Mouse (Mus musculus): Measurements from ENCODE around the gene Plxdc1.

Gene Plxdc1

DNA sequence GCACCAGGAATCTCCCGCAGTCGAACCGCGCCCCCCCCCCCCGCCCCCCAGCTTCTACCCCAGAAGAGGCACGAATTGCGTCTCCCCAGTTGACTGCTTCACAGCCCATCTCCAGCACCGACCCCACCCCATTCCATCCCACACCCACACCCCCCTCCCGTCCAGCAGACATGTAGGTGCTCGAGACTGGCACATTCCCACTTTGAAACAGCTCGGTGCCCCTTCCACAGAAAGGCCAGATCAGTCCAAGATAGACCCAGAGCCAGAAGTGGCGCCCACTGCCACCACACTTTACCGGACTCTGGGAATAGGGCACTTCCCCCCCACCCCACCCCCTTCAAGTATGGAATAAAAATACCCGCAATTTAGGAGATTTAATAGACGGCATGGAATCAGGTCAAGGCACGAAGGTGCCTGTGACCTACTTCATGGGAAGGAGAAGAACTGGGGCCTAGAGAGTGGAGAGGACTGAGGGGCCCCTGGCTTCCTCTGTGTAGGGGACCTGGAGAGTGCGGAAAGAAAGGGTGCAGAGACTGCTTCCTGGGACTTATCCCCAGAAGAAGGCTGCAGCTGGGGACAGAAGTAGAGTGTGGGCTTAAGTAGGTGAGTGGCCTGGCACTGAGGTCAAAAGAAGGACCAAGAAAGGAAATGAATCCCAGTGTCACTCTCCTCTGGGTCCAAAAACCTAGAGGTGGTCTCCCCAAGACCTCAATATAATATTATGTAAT is 658 bp upstream of the Plxdc1 start:
- DNase-seq, result no peak

GRCm38 (mm10) chr11:97983983-97984382 is 2.3 kb downstream of the Plxdc1 start:
- no peak for DNase-seq

DNA sequence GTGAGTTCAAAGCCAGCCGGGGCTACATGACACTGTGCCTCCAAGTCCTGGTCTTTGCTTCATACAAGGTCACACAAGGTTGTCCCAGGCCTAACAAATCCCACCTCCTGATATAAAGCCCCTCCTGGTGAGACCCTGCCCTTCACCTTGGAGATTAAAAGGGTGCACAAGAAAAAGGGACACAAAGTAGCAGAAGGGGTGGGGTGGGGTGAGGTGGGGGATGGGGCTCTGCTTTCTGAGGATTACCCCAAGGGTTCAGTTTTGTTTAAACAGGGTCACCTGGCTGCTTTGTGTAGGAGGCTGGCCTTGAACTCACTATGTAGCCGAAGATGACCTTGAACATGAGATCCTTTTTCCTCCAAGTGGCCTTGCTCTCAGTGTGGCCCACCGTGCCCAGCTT is 2.7 kb downstream of the Plxdc1 start:
- DNase-seq, result no peak

DNA sequence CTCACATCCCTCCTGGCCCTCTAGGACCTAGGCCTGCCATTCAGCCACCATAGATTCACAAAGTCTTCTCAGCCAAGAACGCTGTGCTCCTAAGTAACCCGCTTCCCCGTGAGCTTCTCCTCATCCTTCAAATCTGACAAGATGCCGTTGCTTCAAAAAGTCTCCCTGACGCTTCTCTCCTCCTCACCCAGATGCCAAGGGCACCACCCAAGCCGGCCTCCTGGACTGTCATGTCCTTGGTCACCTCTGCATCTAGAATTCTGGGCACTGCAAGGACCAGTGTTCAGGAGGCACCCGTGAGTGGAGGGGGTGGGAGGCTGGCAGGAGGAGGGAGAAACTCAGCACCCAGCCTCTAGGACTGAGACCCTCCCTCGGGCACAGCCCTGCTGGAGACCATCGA is 3.5 kb downstream of the Plxdc1 start:
- DNase-seq, result no peak

- peak; percentile 56 for DNase-seq
These were observed 5.7 kb downstream of the Plxdc1 start for GRCm38 (mm10) chr11:97980531-97980966.

DNA sequence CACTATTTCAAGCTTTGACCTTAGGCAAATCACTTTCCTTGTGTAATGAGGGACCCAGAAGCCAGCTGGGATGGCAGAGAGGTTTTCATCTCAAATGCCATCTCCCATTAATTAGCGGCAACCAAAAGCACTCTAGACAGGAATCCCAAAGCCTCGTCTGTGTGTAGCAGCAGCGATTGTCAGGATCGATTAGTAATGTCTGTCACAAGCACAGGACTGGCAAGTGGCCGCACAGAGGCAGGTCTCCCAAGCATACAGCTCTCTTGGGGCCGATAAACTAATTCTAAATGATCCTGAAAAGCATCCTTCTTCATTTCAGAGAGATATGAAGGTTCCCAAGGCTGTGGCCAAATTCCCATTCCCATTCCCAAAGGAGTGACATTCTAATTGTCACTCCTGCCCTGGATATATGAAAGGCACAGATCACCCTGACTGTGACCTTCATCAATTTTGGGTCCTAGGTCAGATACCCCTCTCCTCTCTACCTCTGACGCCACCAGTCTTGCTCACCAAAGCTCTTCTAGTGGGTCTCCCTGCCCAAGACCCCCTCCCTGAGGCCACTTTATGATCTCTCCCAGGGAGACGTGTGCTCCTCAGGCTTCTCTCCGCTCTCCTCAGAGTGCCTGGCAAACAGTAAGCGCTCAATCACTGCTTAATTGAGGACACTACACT is 6.3 kb downstream of the Plxdc1 start:
- DNase-seq, result no peak

DNA sequence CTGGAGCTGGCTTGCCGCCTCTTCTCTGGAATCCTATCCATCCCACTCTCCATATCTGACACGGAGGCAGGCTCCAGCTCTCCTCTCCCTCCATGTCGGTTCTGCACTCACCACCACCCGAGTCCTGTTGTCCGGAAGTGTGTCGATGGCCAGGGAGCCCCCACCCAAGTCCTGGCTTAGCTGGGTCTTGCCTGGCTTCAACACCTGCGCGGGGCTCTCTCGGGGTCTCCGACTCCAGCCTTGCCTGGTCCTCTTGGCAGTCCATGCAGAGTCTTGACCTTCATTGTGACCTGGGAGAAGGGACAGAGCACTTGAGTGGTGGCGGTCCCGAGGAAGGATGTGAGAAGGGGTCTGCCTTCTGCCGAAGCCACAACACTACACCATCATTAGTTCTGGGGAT is 7.9 kb downstream of the Plxdc1 start:
- DNase-seq, result no peak

DNA sequence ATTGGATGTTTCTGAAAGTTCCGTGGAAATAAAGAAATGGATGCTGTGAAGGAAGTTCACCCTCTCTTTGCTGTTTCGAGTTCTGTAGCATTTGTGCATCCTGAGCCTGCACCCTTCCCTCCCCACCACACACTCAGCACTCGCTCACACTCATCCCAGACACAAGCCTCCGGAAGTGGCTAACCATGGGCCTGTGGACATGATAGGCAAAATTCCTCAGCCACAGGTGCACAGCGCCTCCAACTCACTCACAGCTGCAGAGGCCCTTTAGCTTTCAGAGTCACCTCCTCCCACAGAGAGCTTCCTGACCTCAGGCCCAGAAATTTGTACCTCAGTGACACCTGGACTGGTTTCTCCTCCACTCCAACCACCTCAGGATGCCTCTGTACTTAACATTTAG is 8.4 kb downstream of the Plxdc1 start:
- no peak for DNase-seq

DNA sequence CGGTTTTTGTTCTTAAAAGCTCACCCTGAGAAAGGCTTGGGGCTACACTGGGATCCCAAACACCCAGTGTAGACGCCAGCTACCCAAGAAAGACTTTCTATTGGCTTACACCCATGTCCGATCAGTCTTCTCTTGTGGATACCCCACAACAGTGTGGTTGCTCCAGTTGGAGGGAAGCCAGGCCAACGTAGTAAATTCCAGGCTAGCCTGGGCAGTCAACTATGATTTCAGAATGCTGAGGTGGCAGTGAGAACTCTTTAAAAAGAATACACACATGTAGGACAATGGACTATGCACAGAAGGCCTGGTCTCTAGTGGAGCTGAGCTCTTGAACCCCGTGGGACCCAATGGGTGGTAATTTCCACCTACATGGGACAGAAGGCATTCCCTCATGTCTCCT is 11.5 kb downstream of the Plxdc1 start:
- no peak for DNase-seq

DNA sequence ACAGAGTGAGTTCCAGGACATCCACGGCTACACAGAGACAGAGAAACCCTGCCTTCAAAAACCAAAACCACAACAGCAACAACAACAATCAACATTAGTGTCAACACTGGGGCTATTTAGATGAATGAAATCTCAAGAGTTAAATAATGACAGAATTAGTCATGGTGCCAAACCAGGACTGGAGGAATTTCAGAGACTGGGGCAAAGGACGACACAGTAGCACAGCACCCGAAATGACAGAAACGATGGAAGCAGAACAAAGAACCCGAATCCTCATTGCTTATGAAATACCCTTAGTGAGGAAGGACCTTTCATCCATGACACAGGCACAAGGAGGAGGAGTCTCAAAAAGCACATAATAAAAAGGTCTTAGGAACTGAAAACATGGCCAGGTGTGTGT is 12.1 kb downstream of the Plxdc1 start:
- no peak for DNase-seq

DNA sequence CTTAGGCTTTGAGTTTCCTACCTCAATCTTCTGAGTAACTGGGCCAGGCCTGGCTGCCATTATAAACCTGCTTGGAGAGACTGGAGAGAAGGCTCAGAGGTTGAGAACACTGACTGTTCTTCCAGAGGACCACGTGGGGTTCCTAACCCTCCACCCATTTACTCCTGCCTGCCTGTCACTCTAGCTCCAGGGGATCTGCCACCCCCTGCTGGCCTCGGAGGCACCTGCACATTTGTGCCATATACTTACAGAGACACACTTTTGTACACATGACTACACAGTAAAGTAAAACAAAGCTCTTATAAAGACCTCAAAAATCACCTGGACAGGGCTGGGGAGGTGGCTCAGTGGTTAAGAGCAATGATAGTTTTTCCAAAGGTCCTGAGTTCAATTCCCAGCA is 13.8 kb downstream of the Plxdc1 start:
- DNase-seq, result no peak

DNA sequence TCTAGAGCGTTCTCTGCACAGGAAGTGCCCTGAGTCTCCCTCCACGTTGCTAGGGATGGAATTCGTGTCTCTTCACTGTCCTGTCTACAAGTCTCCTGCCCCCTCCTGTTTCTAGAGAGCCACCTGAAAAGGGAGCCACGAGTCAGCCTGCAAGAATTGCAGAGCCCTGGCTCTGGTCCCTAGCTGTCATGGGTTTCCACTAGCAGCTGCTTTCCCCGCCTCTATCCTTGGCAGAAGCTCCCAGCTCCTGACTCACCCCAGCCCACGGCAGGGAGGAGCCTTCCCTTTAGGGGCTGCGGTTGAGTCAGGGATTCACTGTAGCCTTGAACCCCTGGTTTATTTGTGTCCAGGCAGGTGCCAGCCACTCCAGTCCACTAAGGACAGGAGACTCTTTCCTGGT is 15.0 kb downstream of the Plxdc1 start:
- no peak for DNase-seq

DNA sequence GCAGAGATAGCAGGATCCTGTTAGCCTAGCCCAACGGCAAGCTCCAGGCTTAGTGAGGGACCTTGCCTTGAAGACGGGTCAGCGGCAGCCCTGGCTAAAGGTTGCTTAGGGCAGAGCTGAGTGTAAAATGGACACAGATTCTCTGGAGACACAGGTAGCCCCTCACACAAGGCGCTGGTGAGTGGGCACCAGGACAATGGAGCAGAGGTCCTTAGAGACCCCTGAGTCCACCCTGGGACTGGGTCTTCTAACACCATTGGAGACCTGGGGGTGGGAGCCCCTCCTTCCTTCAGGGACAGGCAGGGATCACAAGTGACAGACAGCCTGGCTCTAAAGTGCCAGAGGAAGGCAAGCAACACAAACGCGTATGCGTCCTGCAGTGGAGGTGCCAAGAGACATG is 15.5 kb downstream of the Plxdc1 start:
- DNase-seq, result no peak

- DNase-seq, result no peak
These were observed 17.9 kb downstream of the Plxdc1 start for GRCm38 (mm10) chr11:97968385-97968784.

GRCm38 (mm10) chr11:97967114-97967513 is 19.1 kb downstream of the Plxdc1 start:
- DNase-seq, result no peak

DNA sequence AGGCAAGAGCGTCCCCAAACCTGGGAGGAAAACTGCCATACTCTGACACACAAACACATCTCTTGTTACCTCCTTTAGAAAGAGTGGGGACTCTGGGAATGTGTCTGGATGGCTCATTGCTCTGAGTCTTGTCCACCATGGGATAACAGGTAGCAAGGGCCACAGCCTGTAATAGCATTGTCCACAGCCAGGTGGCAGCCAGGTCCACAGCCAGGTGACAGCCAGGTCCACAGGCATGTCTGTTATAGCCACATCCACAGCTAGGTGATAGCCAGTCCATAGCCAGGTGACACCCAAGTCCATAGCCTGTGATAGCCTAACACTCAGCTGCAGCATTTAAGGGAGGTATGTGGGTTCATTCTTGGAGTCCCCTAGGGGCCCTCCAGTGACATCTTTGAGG is 25.3 kb downstream of the Plxdc1 start:
- no peak for DNase-seq

DNA sequence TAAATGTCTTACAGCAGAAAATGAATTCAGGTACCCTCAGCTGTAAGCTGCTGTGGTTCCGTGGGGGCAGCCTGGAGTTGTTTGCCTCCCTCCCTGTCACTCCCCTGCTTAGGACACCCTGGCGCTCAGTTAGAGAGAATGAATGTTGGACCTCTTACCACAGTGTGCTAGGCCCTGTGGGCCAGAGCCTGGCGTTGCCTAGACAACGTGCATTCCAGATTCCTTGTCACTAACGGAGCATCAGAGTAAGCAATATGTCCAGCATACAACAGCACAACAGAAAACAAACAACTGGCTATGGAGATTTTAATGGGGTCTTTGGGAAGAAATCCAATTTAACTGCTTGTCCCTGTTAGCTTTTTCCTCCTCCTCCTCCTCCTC is 27.0 kb downstream of the Plxdc1 start:
- DNase-seq, result no peak

- DNase-seq, result no peak
These were observed 27.5 kb downstream of the Plxdc1 start for GRCm38 (mm10) chr11:97958641-97959299.

- peak; percentile 39 for DNase-seq
These were observed 29.2 kb downstream of the Plxdc1 start for GRCm38 (mm10) chr11:97956905-97957560.

- no peak for DNase-seq
These were observed 30.3 kb downstream of the Plxdc1 start for GRCm38 (mm10) chr11:97955915-97956314.

DNA sequence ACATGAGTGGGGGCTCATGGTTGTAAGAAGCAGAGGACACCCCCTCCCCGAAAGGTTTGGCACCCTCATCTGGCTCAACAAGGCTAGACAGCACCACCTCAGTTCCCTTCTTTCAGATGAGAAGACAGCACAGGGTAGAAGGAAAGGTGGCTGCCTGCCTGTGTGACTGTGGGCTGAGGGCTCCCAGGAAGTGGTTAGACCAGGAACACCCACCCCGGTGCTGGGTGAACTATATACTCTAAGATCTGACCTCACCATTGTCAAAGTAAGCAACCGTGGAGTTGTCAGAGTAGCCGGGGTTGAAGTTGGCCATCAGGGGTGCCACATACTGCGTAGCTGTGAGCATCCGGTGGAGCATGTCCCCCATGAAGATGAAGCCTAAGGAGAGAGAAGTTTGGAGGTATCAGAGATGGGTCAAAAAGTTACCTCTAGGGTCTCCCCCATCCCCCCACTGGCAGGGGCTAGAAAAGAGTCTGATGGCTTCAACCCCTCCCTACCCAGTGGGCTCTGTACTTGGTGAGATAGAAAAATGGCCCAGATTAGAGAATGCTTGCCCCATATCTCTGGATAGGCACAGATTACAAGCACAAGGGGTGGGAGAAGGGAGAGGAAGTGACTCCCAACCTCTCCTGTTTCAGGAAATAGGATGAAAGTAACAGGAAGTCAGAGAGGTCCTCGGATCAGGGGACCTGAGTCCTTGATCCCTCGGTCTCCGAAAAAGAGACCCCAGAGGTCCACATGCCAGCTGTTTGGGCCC is 30.9 kb downstream of the Plxdc1 start:
- no peak for DNase-seq

GRCm38 (mm10) chr11:97954469-97955141 is 31.6 kb downstream of the Plxdc1 start:
- no peak for DNase-seq

Data from embryo, embryonic 11 days (tissue).